Mouse (Mus musculus) C2C12 (cell line): Measurements from ENCODE around the gene Rufy2. TPM values are rescaled to one million over a fixed set of nuclear protein-coding genes. Genes with fewer than 3 reads are reported as not detected.

ENCODE experiments used
- H3K27me3 ChIP-seq: one replicate; pipeline ENCODE4 v1.6.1; 2011; ENCODE audit not compliant: control insufficient read depth, insufficient read depth, insufficient read length
- H3K36me3 ChIP-seq: one replicate; pipeline ENCODE4 v1.6.1; 2011; ENCODE audit not compliant: control insufficient read depth, insufficient read depth
- H3K4me3 ChIP-seq: one replicate; pipeline ENCODE4 v1.5.1; 2011; ENCODE audit warnings: mild to moderate bottlenecking, control low read depth; ENCODE audit not compliant: poor library complexity, insufficient read depth, severe bottlenecking
- H3K79me2 ChIP-seq: one replicate; pipeline ENCODE4 v1.6.1; 2011; ENCODE audit not compliant: control insufficient read depth, insufficient read depth
- H3K79me3 ChIP-seq: one replicate; pipeline ENCODE4 v1.6.1; 2011; ENCODE audit warnings: low read depth, control low read depth
- H3ac ChIP-seq: one replicate; pipeline ENCODE3; 2011; ENCODE audit warnings: low read depth; ENCODE audit not compliant: control insufficient read depth, insufficient read length
- CEBPB ChIP-seq: IDR thresholded peaks from one replicate; pipeline ENCODE4 v1.6.1; 2011; ENCODE audit warnings: low read depth, mild to moderate bottlenecking, control low read depth, moderate library complexity
- CTCF ChIP-seq: IDR thresholded peaks from one replicate; pipeline ENCODE4 v1.5.1; 2011; ENCODE audit not compliant: control insufficient read depth, insufficient read depth, insufficient read length
- FOSL1 ChIP-seq: IDR thresholded peaks from one replicate; pipeline ENCODE4 v1.8.0; 2011; ENCODE audit warnings: mild to moderate bottlenecking, low read length; ENCODE audit not compliant: poor library complexity, insufficient read depth, severe bottlenecking
- MAX ChIP-seq: IDR thresholded peaks from one replicate; pipeline ENCODE4 v1.6.1; 2011; ENCODE audit warnings: mild to moderate bottlenecking, control low read depth
- MYOD1 ChIP-seq: IDR thresholded peaks from one replicate; pipeline ENCODE4 v1.6.1; 2011; ENCODE audit warnings: low read depth; ENCODE audit not compliant: control insufficient read depth, insufficient read length
- MYOG ChIP-seq: IDR thresholded peaks from one replicate; pipeline ENCODE4 v1.6.1; 2011; ENCODE audit not compliant: control insufficient read depth, insufficient read length; ENCODE audit errors: extremely low read depth
- USF1 ChIP-seq: IDR thresholded peaks from one replicate; pipeline ENCODE4 v1.6.1; 2011; ENCODE audit warnings: low read depth, mild to moderate bottlenecking, control low read depth, moderate library complexity
- polyA plus RNA-seq: library from polyadenylated mRNA; unstranded; fragments of >200 nt; fragmentation: generic; extraction: Trizol; gene quantifications from one replicate; pipeline ENCODE4 v1.2.1, GENCODE M21; 2012; ENCODE audit warnings: missing spikeins

The Rufy2 gene
- polyA plus RNA-seq, 1 experiment = 2.4 TPM

- Histone ChIP-seq H3K36me3 (peaks cover 34% of the 10 kb centered on the region), H3K27me3 (no peaks in the 10 kb centered on the region), H3ac (no peak overlapping the region), H3K4me3 (no peak overlapping the region), H3K79me3 (peaks cover 6% of the 10 kb centered on the region), H3K79me2 (peaks cover 22% of the 10 kb centered on the region)
- TF ChIP-seq MAX = no peak
- TF ChIP-seq USF1 = no peak
- TF ChIP-seq MYOG = no peak
- TF ChIP-seq CEBPB = no peak
- TF ChIP-seq CTCF = no peak
- no peak for TF ChIP-seq MYOD1
These were observed 4.5 kb downstream of the Rufy2 start for GRCm38 (mm10) chr10:62984495-62984894.

GRCm38 (mm10) chr10:62987341-62987740, 7.3 kb downstream of the Rufy2 start:
- H3K79me3 ChIP-seq = peaks cover 2% of the 10 kb centered on the region
- TF ChIP-seq CTCF (no peak), MAX (no peak)
- peaks cover 1% of the 10 kb centered on the region for H3K79me2 ChIP-seq
- H3K4me3 ChIP-seq = no peak overlapping the region
- no peaks in the 10 kb centered on the region for H3K27me3 ChIP-seq
- H3K36me3 ChIP-seq = peaks cover 44% of the 10 kb centered on the region
- no peak overlapping the region for H3ac ChIP-seq

GRCm38 (mm10) chr10:62990636-62991035, 10.6 kb downstream of the Rufy2 start:
- Histone ChIP-seq H3K4me3 (no peak overlapping the region), H3ac (no peak overlapping the region), H3K36me3 (peaks cover 53% of the 10 kb centered on the region), H3K79me3 (no peaks in the 10 kb centered on the region), H3K79me2 (no peaks in the 10 kb centered on the region), H3K27me3 (no peaks in the 10 kb centered on the region)
- no peak for TF ChIP-seq FOSL1
- TF ChIP-seq USF1 = no peak
- TF ChIP-seq MYOD1 = no peak
- TF ChIP-seq CTCF = no peak
- no peak for TF ChIP-seq MYOG
- TF ChIP-seq CEBPB = no peak
- TF ChIP-seq MAX = no peak

GRCm38 (mm10) chr10:62993991-62994390, 14.0 kb downstream of the Rufy2 start:
- peaks cover 65% of the 10 kb centered on the region for H3K36me3 ChIP-seq
- no peaks in the 10 kb centered on the region for H3K79me3 ChIP-seq
- TF ChIP-seq USF1 (no peak), MYOG (no peak), CEBPB (no peak), MAX (no peak), FOSL1 (no peak), CTCF (no peak), MYOD1 (no peak)
- no peaks in the 10 kb centered on the region for H3K79me2 ChIP-seq
- H3K4me3 ChIP-seq = no peak overlapping the region
- H3ac ChIP-seq = no peak overlapping the region
- no peaks in the 10 kb centered on the region for H3K27me3 ChIP-seq

DNA sequence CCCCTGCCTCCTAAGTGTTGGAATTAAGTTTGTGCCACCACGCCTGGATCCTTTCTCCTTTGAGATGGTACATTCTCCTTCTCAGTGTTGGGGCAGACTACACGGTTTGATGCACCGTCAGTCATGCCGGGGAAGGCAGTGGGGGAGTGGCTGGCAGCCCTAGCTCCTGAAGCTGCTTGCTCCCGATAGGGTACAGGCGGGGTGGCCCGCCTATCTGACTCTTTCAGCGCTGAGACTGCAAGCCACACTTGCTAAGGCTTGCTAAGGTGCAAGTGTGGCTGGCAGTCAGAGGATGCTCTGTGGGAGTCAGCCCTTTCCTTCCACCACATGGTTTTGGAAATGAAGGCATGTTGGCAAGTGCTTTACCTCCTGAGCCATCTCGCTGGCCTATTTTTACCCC, 20.6 kb downstream of the Rufy2 start:
- Histone ChIP-seq H3K79me2 (no peaks in the 10 kb centered on the region), H3K79me3 (no peaks in the 10 kb centered on the region), H3K36me3 (peaks cover 79% of the 10 kb centered on the region), H3K4me3 (no peak overlapping the region), H3K27me3 (no peaks in the 10 kb centered on the region), H3ac (no peak overlapping the region)
- TF ChIP-seq CTCF (no peak), USF1 (no peak), CEBPB (no peak)

DNA sequence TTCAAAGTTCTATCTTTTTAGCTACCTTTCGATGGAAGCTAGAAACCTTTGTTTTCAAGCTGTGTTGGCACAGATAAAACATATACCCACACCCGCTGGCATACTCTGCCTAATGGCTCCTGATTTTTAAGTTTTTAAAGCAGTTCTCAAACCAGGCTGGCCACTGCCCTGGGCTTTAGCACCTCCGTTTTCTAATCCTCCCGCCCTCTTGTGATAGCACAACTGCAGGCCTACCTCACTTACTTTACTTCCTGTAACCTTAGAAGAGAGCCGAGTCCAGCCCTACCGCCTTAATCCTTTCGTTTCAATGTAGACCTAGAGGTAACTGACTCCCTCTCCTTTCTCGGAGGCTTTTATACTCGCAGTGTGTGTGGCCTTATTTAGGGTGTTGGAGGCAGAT, 23.2 kb downstream of the Rufy2 start:
- TF ChIP-seq FOSL1 (no peak), CTCF (no peak), MYOG (no peak), MYOD1 (no peak), CEBPB (no peak), MAX (no peak), USF1 (no peak)
- no peaks in the 10 kb centered on the region for H3K27me3 ChIP-seq
- H3K36me3 ChIP-seq = peaks cover 89% of the 10 kb centered on the region
- no peak overlapping the region for H3K4me3 ChIP-seq
- no peak overlapping the region for H3ac ChIP-seq
- H3K79me2 ChIP-seq = no peaks in the 10 kb centered on the region
- H3K79me3 ChIP-seq = no peaks in the 10 kb centered on the region
